Mouse (Mus musculus) frontal cortex, postnatal 25 days (tissue): ENCODE measurements around the gene Tmem198.

Experiments used
- DNase-seq, 2 experiments: peaks; one replicate each; pipeline ENCODE4 v3.0.0; 2022; ENCODE audit warnings: low spot score in 2 of 2

The Tmem198 gene

GRCm38 (mm10) chr1:75487405-75488161 lies 8.3 kb downstream of the Tmem198 start:
- peak; percentile 47 to 61 for DNase-seq

GRCm38 (mm10) chr1:75490785-75491551 lies 11.6 kb downstream of the Tmem198 start:
- no peak for DNase-seq

GRCm38 (mm10) chr1:75492579-75493170 lies 13.3 kb downstream of the Tmem198 start:
- DNase-seq: no peak

GRCm38 (mm10) chr1:75494878-75495548 lies 15.7 kb downstream of the Tmem198 start:
- DNase-seq: no peak

GRCm38 (mm10) chr1:75498897-75499296 lies 19.6 kb downstream of the Tmem198 start:
- DNase-seq: no peak

- DNase-seq: no peak
Observed at GRCm38 (mm10) chr1:75499441-75499840, 20.1 kb downstream of the Tmem198 start.

GRCm38 (mm10) chr1:75501905-75502304 lies 22.6 kb downstream of the Tmem198 start:
- no peak for DNase-seq

- no peak for DNase-seq
Observed at GRCm38 (mm10) chr1:75502945-75503650, 23.8 kb downstream of the Tmem198 start.

- no peak for DNase-seq
Observed at GRCm38 (mm10) chr1:75503651-75503980, 24.3 kb downstream of the Tmem198 start.

- DNase-seq: no peak
Observed at GRCm38 (mm10) chr1:75504256-75505045, 25.1 kb downstream of the Tmem198 start.

GRCm38 (mm10) chr1:75505159-75505955 lies 26.0 kb downstream of the Tmem198 start:
- DNase-seq: peak; percentile 66 to 69

GRCm38 (mm10) chr1:75505956-75506831 lies 26.9 kb downstream of the Tmem198 start, which contains the start of gene Obsl1:
Obsl1 (minus strand) TSS chr1:75506452.
- DNase-seq: no peak

- DNase-seq: no peak
Observed at GRCm38 (mm10) chr1:75507006-75507405, 27.7 kb downstream of the Tmem198 start, which contains the start of gene Inha. Inha (plus strand) TSS chr1:75507077.

GRCm38 (mm10) chr1:75509586-75509985 lies 30.3 kb downstream of the Tmem198 start:
- DNase-seq: no peak

GRCm38 (mm10) chr1:75510154-75510553 lies 30.8 kb downstream of the Tmem198 start:
- DNase-seq: no peak

GRCm38 (mm10) chr1:75511437-75512210 lies 32.3 kb downstream of the Tmem198 start:
- DNase-seq: no peak

GRCm38 (mm10) chr1:75512550-75512949 lies 33.2 kb downstream of the Tmem198 start:
- DNase-seq: no peak
